Mouse (Mus musculus) CD4-positive, CD25-positive, alpha-beta regulatory T cell, adult 4 months (primary cell): ENCODE results near the gene Ttc17. TPM values are rescaled to one million over a fixed set of nuclear protein-coding genes. Genes with fewer than 3 reads are reported as not detected.
A peak's percentile ranks its signal among the peaks of the same experiment; 100 is the strongest.

Source experiments
- ATAC-seq: one replicate; pipeline ENCODE4 v1.8.0; 2017
- polyA plus RNA-seq, 2 experiments: library from polyadenylated mRNA; unstranded; fragments of 100-300 nt; shearing (Covaris generic); gene quantifications; one replicate each; pipeline ENCODE4 v1.2.1; 2017

The Ttc17 gene
- polyA plus RNA-seq, 2 experiments from 2014 or later = 43.6 to 68.9 TPM

- no peak for ATAC-seq
Observed at GRCm38 (mm10) chr2:94289659-94290058, 116.8 kb downstream of the Ttc17 start.

GRCm38 (mm10) chr2:94289169-94289568, 117.3 kb downstream of the Ttc17 start:
- no peak for ATAC-seq

GRCm38 (mm10) chr2:94288086-94288485, 118.4 kb downstream of the Ttc17 start:
- ATAC-seq = no peak

GRCm38 (mm10) chr2:94287435-94287834, 119.1 kb downstream of the Ttc17 start:
- ATAC-seq = no peak

GRCm38 (mm10) chr2:94283526-94283925, 123.0 kb downstream of the Ttc17 start:
- ATAC-seq = no peak

- no peak for ATAC-seq
Observed at GRCm38 (mm10) chr2:94279596-94279995, 126.9 kb downstream of the Ttc17 start.

- ATAC-seq = no peak
Observed at GRCm38 (mm10) chr2:94276103-94276502, 130.4 kb downstream of the Ttc17 start.

- no peak for ATAC-seq
Observed at GRCm38 (mm10) chr2:94275658-94276057, 130.8 kb downstream of the Ttc17 start.

GRCm38 (mm10) chr2:94273154-94274021, 133.1 kb downstream of the Ttc17 start:
- peak; percentile 79 for ATAC-seq

GRCm38 (mm10) chr2:94271176-94271575, 135.3 kb downstream of the Ttc17 start:
- ATAC-seq = no peak

GRCm38 (mm10) chr2:94268835-94269234, 137.7 kb downstream of the Ttc17 start:
- no peak for ATAC-seq

- no peak for ATAC-seq
Observed at GRCm38 (mm10) chr2:94267213-94267850, 139.2 kb downstream of the Ttc17 start.

GRCm38 (mm10) chr2:94266381-94267160, 139.9 kb downstream of the Ttc17 start:
- no peak for ATAC-seq

GRCm38 (mm10) chr2:94265221-94266191, 141.0 kb downstream of the Ttc17 start:
- peak; percentile 47 for ATAC-seq

GRCm38 (mm10) chr2:94264631-94265098, 141.8 kb downstream of the Ttc17 start:
- no peak for ATAC-seq

- ATAC-seq = no peak
Observed at GRCm38 (mm10) chr2:94264006-94264405, 142.5 kb downstream of the Ttc17 start.

GRCm38 (mm10) chr2:94263530-94263937, 143.0 kb downstream of the Ttc17 start:
- no peak for ATAC-seq

- no peak for ATAC-seq
Observed at GRCm38 (mm10) chr2:94262917-94263529, 143.5 kb downstream of the Ttc17 start.

- no peak for ATAC-seq
Observed at GRCm38 (mm10) chr2:94254102-94254501, 152.4 kb downstream of the Ttc17 start.
